Mouse (Mus musculus) hindbrain, postnatal 0 days (tissue): Measurements from ENCODE around the gene Unc13c. TPM values are rescaled to one million over a fixed set of nuclear protein-coding genes. Genes with fewer than 3 reads are reported as not detected.

ENCODE experiments used
- ATAC-seq: fragments of 200-750 bp; cut with Nextera tagmentation; 2 replicates; pipeline ENCODE4 v1.8.0; 2017; ENCODE audit warnings: mild to moderate bottlenecking, moderate TSS enrichment, moderate library complexity
- DNase-seq: peaks from one replicate; pipeline ENCODE4 v3.0.0-alpha.2; 2015; ENCODE audit warnings: low spot score
- H3K27ac ChIP-seq: fragments of 300-500 bp; sonication (generic); 2 replicates; pipeline ENCODE4 v1.5.1; 2014; ENCODE audit warnings: mild to moderate bottlenecking
- H3K27me3 ChIP-seq: fragments of 300-500 bp; sonication (generic); 2 replicates; pipeline ENCODE4 v1.6.1; 2014; ENCODE audit warnings: low read length, mixed read lengths; ENCODE audit not compliant: insufficient read depth
- H3K36me3 ChIP-seq: fragments of 300-500 bp; sonication (generic); 2 replicates; pipeline ENCODE4 v1.6.1; 2014; ENCODE audit warnings: low read length, mixed read lengths; ENCODE audit not compliant: insufficient read depth
- H3K4me1 ChIP-seq: fragments of 300-500 bp; sonication (generic); 2 replicates; pipeline ENCODE4 v1.6.1; 2014; ENCODE audit warnings: antibody characterized with exemption, low read length, mixed read lengths; ENCODE audit not compliant: insufficient read depth
- H3K4me2 ChIP-seq: fragments of 300-500 bp; sonication (generic); 2 replicates; pipeline ENCODE4 v1.6.1; 2014; ENCODE audit warnings: low read depth, mild to moderate bottlenecking, low read length, moderate library complexity, mixed read lengths
- H3K4me3 ChIP-seq: fragments of 300-500 bp; sonication (generic); 2 replicates; pipeline ENCODE4 v1.5.1; 2014; ENCODE audit warnings: low read length
- H3K9ac ChIP-seq: fragments of 300-500 bp; sonication (generic); replicated peaks from 2 replicates; pipeline ENCODE4 v1.6.1; 2014; ENCODE audit warnings: mild to moderate bottlenecking, low read length, moderate library complexity, mixed read lengths
- H3K9me3 ChIP-seq: fragments of 300-500 bp; sonication (generic); 2 replicates; pipeline ENCODE4 v1.6.1; 2016; ENCODE audit warnings: low read length, mixed read lengths
- CTCF ChIP-seq: IDR thresholded peaks from 2 replicates; pipeline ENCODE4 v1.5.1; 2016; ENCODE audit warnings: antibody characterized with exemption, control low read depth, low read depth
- WGBS: fragments of 180-500 bp; shearing (Covaris S2); extraction: QIAGEN DNeasy Blood & Tissue Kit; methylation state at CpG from one replicate; pipeline ENCODE4 v1.1.7; 2014; 5-methylcytosine and 5-hydroxymethylcytosine counted together
- polyA plus RNA-seq: library from polyadenylated mRNA; unstranded; fragments of >200 nt; fragmentation: Nextera tagmentation; extraction: Ambion mirVana; gene quantifications from 2 replicates; pipeline ENCODE4 v1.2.1, GENCODE M21; 2015
- total RNA-seq: library from RNA; depleted of rRNA; stranded (reverse); fragments of >200 nt; gene quantifications from 2 replicates; pipeline ENCODE4 v1.2.3, GENCODE M21; 2014

The Unc13c gene
- total and polyA plus RNA-seq, 2 experiments from 2014 or later: 7.1 to 16.3 TPM

GRCm38 (mm10) chr9:73774616-73775015 lies 194.2 kb downstream of the Unc13c start:
- WGBS: 55% methylated on average over 4 of the region's 4 CpGs
- H3K4me2 ChIP-seq: no peak overlapping the region
- ATAC-seq (no peak), DNase-seq (no peak)
- no peaks in the 10 kb centered on the region for H3K36me3 ChIP-seq
- no peaks in the 10 kb centered on the region for H3K9me3 ChIP-seq
- no peak overlapping the region for H3K27ac ChIP-seq
- no peak for TF ChIP-seq CTCF
- H3K9ac ChIP-seq: no peak overlapping the region
- H3K4me1 ChIP-seq: no peaks in the 10 kb centered on the region
- H3K27me3 ChIP-seq: no peaks in the 10 kb centered on the region
- no peak overlapping the region for H3K4me3 ChIP-seq

GRCm38 (mm10) chr9:73755185-73755584 lies 213.6 kb downstream of the Unc13c start:
- 71% methylated on average over 2 of the region's 2 CpGs for WGBS
- DNase-seq (peak; percentile 27), ATAC-seq (no peak)
- H3K4me1 ChIP-seq: no peaks in the 10 kb centered on the region
- TF ChIP-seq CTCF: no peak
- H3K4me2 ChIP-seq: no peak overlapping the region
- H3K9ac ChIP-seq: no peak overlapping the region
- no peaks in the 10 kb centered on the region for H3K36me3 ChIP-seq
- H3K27me3 ChIP-seq: no peaks in the 10 kb centered on the region
- no peaks in the 10 kb centered on the region for H3K9me3 ChIP-seq
- H3K4me3 ChIP-seq: no peak overlapping the region
- no peak overlapping the region for H3K27ac ChIP-seq

GRCm38 (mm10) chr9:73753480-73753879 lies 215.3 kb downstream of the Unc13c start:
- no peak for TF ChIP-seq CTCF
- H3K9ac ChIP-seq: no peak overlapping the region
- no peaks in the 10 kb centered on the region for H3K4me1 ChIP-seq
- no peak for DNase-seq
- H3K27me3 ChIP-seq: no peaks in the 10 kb centered on the region
- ATAC-seq: no peak
- H3K4me3 ChIP-seq: no peak overlapping the region
- no peak overlapping the region for H3K4me2 ChIP-seq
- no peak overlapping the region for H3K27ac ChIP-seq
- no peaks in the 10 kb centered on the region for H3K9me3 ChIP-seq
- 56% methylated on average over 3 of the region's 3 CpGs for WGBS
- no peaks in the 10 kb centered on the region for H3K36me3 ChIP-seq

DNA sequence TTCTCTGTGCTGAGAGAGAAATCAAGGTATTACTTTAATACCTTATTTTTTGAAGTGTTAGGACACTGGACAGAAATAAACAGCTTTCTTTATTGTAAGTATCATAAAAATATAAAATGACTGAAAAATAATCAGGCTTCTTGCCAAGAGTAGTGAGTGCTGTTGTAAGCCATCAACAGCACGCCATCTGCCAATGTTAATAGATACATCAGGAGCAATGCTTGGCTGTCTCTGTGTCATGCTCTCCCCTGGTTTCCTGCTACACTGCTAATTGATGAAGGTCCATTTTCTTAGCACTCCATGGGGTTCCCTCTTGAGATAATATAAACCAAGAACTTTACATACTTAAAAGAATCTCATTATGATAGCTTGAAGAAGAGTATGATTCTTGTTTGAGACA lies 217.4 kb downstream of the Unc13c start:
- Histone ChIP-seq H3K27ac (no peak overlapping the region), H3K9ac (no peak overlapping the region), H3K4me2 (no peak overlapping the region), H3K27me3 (no peaks in the 10 kb centered on the region), H3K36me3 (no peaks in the 10 kb centered on the region), H3K9me3 (no peaks in the 10 kb centered on the region), H3K4me3 (no peak overlapping the region), H3K4me1 (no peaks in the 10 kb centered on the region)
- ATAC-seq: peak; percentile 64; the same call in 1 of the 2 replicates
- TF ChIP-seq CTCF: no peak
- peak; percentile 44 for DNase-seq
- 45% methylated on average over 1 of the region's 1 CpGs for WGBS

GRCm38 (mm10) chr9:73734446-73734845 lies 234.3 kb downstream of the Unc13c start:
- H3K27ac ChIP-seq: no peak overlapping the region
- H3K9me3 ChIP-seq: no peaks in the 10 kb centered on the region
- H3K9ac ChIP-seq: no peak overlapping the region
- no peaks in the 10 kb centered on the region for H3K36me3 ChIP-seq
- DNase-seq (no peak), ATAC-seq (no peak)
- WGBS: 52% methylated on average over 7 of the region's 7 CpGs
- no peak overlapping the region for H3K4me2 ChIP-seq
- no peak for TF ChIP-seq CTCF
- H3K4me3 ChIP-seq: no peak overlapping the region
- H3K4me1 ChIP-seq: no peaks in the 10 kb centered on the region
- no peaks in the 10 kb centered on the region for H3K27me3 ChIP-seq

DNA sequence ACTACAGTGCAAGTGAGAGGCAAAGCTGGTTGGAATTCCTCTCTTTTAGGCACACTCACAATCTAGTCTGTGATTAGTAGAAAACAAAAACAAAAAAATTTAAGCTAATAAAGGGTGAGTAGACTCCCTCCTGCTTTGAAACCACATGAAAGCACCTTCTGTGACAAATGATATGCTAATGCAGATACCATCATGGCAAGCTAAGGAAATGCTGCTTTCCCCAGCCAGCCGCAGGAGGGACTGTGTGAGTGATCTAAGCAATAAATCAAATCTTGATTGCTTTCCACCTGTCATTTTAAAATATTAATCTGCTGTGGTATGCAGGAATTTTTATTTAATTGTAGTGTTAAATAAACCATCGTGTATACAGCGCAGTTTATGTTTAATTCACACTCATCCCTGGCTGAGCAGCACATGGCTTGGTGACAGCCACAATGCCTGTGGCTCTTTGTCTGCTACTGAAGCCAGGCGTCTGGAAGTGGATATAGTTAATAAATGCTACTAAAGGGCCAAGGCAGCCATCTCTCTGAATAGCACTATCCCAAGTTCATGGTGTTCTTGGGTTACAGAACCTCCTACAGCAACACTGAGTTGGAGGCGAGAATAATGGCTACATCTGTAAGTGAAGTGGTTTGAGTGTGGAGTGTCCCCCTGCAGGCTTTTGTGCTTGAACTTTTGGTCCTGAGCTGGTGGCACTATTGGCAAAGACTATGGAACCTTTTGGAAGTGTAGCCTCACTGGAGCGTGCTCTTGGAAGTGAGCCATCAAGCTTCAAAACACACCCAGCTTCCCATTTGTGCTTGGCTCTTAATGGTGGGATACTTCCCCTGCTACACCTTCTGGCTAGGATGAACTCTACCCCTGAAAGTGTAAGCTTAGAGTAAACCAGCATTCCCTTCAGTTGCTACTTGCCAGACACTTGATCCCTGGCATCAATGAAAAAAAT lies 242.8 kb downstream of the Unc13c start:
- H3K36me3 ChIP-seq: no peaks in the 10 kb centered on the region
- no peaks in the 10 kb centered on the region for H3K9me3 ChIP-seq
- WGBS: 43% methylated on average over 6 of the region's 6 CpGs
- H3K27me3 ChIP-seq: no peaks in the 10 kb centered on the region
- ATAC-seq (0 out of 2 replicates have a peak, but pooled peaks have one; percentile 53), DNase-seq (peak; percentile 35)
- TF ChIP-seq CTCF: no peak
- no peak overlapping the region for H3K4me2 ChIP-seq
- no peak overlapping the region for H3K9ac ChIP-seq
- H3K27ac ChIP-seq: no peak overlapping the region
- no peaks in the 10 kb centered on the region for H3K4me1 ChIP-seq
- no peak overlapping the region for H3K4me3 ChIP-seq

- ATAC-seq: no peak
- Histone ChIP-seq H3K36me3 (no peaks in the 10 kb centered on the region), H3K27ac (no peak overlapping the region), H3K27me3 (no peaks in the 10 kb centered on the region), H3K4me1 (no peaks in the 10 kb centered on the region), H3K9me3 (no peaks in the 10 kb centered on the region), H3K4me2 (no peak overlapping the region), H3K4me3 (no peak overlapping the region), H3K9ac (no peak overlapping the region)
- 88% methylated on average over 4 of the region's 4 CpGs for WGBS
- DNase-seq: no peak
- TF ChIP-seq CTCF: no peak
Observed at GRCm38 (mm10) chr9:73724776-73725175, 244.0 kb downstream of the Unc13c start.
